Mouse (Mus musculus): ENCODE data around the gene Rasal2. TPM values are rescaled to one million over a fixed set of nuclear protein-coding genes. Genes with fewer than 3 reads are reported as not detected.
"Not testable (repeated sequence)": the region's sequence is repeated elsewhere in the genome, so short reads cannot be mapped to it uniquely, and the experiment has no call there.

Gene Rasal2
- polyA plus RNA-seq, 1 experiment from 2014 or later = 11.1 TPM

DNA sequence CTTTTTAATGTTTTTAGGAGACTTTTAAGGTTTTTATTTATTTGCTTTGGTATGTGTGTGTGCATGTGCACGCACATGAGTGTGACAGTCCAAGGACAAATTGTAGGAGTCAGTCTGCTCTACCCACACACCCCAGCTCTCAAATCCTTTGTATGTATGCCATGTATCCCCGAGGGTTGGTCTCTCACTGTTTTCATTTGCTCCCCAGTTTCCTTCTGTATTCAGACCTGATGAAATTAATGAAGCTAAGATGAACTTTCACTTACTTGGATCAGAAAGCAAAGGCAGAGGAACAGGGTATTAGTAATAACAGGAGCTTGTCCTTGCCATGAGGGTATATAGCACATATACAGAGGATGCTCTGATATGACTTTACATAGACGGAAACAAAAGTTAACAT is 165.1 kb downstream of the Rasal2 start:
- 81% methylated on average over 3 of the region's 3 CpGs for WGBS
- ATAC-seq (replicated peaks; ENCODE audit: insufficient number of reproducible peaks, low FRiP score, low TSS enrichment, low read depth) (no peak), DNase-seq (ENCODE audit: low spot score) (no peak)
- H3K27ac ChIP-seq (replicated peaks; ENCODE audit: low read depth, low read length) = no peak overlapping the region
- no peak overlapping the region for H3K9ac ChIP-seq (replicated peaks; ENCODE audit: low read length)
- H3K9me3 ChIP-seq (replicated peaks; ENCODE audit: control insufficient read depth, low read length) = no peaks in the 10 kb centered on the region
- no peak overlapping the region for H3K4me2 ChIP-seq (ENCODE audit: low read depth, low read length)
- H3K4me1 ChIP-seq (ENCODE audit: control insufficient read depth, insufficient read depth, low read length) = peaks cover 2% of the 10 kb centered on the region; the same call in 1 of the 2 replicates
- H3K36me3 ChIP-seq (replicated peaks; ENCODE audit: control insufficient read depth, insufficient read depth, low read depth, low read length) = no peaks in the 10 kb centered on the region
- no peaks in the 10 kb centered on the region for H3K27me3 ChIP-seq (ENCODE audit: control insufficient read depth, insufficient read depth, low read length)
- no peak overlapping the region for H3K4me3 ChIP-seq (ENCODE audit: low read depth, low read length)

DNA sequence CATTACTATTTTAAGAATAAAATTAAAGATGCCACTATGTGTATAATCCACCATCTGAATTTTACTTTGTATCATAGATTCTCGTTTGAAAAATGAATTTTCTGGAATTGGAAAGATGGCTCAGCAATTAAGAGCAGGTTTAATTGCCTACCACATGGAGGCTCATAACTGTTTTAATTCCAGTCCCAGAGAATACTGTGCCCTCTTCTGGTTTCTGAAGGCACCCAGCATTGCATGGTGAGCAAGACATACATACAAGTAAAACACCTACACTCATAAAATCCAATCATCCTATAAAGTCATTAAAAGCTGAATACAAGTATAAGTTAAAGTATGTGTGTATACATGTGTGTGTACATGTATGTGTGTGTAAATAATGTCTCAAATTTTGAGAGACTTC is 165.6 kb downstream of the Rasal2 start:
- Histone ChIP-seq H3K27me3 (ENCODE audit: control insufficient read depth, insufficient read depth, low read length) (no peaks in the 10 kb centered on the region), H3K27ac (replicated peaks; ENCODE audit: low read depth, low read length) (no peak overlapping the region), H3K4me2 (ENCODE audit: low read depth, low read length) (no peak overlapping the region), H3K4me1 (ENCODE audit: control insufficient read depth, insufficient read depth, low read length) (peaks cover 2% of the 10 kb centered on the region; the same call in 1 of the 2 replicates), H3K36me3 (replicated peaks; ENCODE audit: control insufficient read depth, insufficient read depth, low read depth, low read length) (no peaks in the 10 kb centered on the region), H3K9ac (replicated peaks; ENCODE audit: low read length) (no peak overlapping the region), H3K4me3 (ENCODE audit: low read depth, low read length) (no peak overlapping the region), H3K9me3 (replicated peaks; ENCODE audit: control insufficient read depth, low read length) (no peaks in the 10 kb centered on the region)
- WGBS = 73% methylated on average over 1 of the region's 1 CpGs
- DNase-seq (ENCODE audit: low spot score) (no peak), ATAC-seq (replicated peaks; ENCODE audit: insufficient number of reproducible peaks, low FRiP score, low TSS enrichment, low read depth) (no peak)

DNA sequence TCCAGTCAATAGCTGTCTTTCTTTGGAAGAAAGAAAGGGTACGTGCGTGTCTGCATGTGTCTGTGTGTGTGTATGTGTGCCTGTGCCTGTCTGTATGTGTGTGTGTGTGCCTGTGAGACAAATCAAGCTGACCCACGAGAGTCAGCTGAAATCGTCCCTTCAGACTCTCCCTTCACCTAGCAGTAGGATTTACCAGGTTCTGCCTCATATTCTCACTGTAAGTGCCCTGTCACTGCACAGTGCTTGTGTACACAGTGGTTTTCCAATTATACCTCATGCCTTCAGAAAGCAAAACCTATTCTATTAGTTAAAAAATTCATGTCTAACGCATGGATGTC is 168.0 kb downstream of the Rasal2 start:
- no peaks in the 10 kb centered on the region for H3K9me3 ChIP-seq (replicated peaks; ENCODE audit: control insufficient read depth, low read length)
- H3K27me3 ChIP-seq (ENCODE audit: control insufficient read depth, insufficient read depth, low read length) = no peaks in the 10 kb centered on the region
- no peak overlapping the region for H3K4me3 ChIP-seq (ENCODE audit: low read depth, low read length)
- H3K27ac ChIP-seq (replicated peaks; ENCODE audit: low read depth, low read length) = no peak overlapping the region; the same call in 1 of the 2 replicates
- 0 out of 2 replicates have a peak overlapping the region, but pooled peaks have one; percentile 1 for H3K9ac ChIP-seq (replicated peaks; ENCODE audit: low read length)
- 44% methylated on average over 5 of the region's 5 CpGs for WGBS
- no peak overlapping the region for H3K4me2 ChIP-seq (ENCODE audit: low read depth, low read length)
- DNase-seq (ENCODE audit: low spot score) (peak; percentile 17), ATAC-seq (replicated peaks; ENCODE audit: insufficient number of reproducible peaks, low FRiP score, low TSS enrichment, low read depth) (no peak; the same call in 1 of the 2 replicates)
- peaks cover 2% of the 10 kb centered on the region; the same call in 1 of the 2 replicates for H3K4me1 ChIP-seq (ENCODE audit: control insufficient read depth, insufficient read depth, low read length)
- no peaks in the 10 kb centered on the region for H3K36me3 ChIP-seq (replicated peaks; ENCODE audit: control insufficient read depth, insufficient read depth, low read depth, low read length)

DNA sequence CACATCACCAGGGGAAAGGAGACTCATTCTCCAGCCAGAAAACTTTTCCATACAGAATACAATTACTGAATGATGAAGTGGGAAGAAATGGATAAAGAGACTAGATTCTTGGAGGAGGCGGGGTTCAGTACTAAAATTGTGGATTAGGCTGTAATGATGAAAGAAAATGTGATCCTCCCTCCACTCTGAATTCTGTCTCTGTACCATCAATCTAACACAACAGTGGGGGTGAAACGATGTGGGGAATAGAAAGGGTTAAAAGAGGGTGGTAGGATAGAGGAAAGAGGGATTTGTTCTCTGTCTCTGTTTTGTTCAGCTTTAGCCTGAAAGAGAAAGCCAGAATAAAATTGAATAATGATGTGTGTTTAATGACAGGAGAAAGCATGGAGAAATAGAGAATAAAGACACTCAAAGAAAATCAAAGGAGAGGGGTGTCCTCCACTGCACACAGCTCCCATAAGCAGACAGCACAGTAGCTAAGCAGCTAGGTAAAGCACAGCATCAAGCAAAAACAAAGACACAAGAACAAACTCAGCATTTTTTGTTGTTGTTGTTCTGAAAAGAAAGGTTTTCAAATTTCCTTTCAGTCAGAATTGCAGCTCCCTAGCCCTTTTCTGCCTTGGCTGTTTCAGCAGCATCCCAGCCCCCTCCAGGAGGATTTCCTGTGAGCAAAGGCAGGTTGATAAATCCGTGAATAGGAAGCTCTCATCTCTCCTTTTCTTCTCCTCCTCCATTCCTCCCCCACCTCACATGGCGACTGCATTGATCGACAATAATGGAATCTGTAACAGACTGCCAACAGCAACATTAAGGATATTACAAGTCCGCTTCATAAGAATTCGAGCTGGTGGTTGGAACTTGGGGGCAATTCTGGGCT is 168.6 kb downstream of the Rasal2 start:
- ATAC-seq (replicated peaks; ENCODE audit: insufficient number of reproducible peaks, low FRiP score, low TSS enrichment, low read depth) = no peak
- 45% methylated on average over 7 of the region's 7 CpGs for WGBS
- no peaks in the 10 kb centered on the region for H3K9me3 ChIP-seq (replicated peaks; ENCODE audit: control insufficient read depth, low read length)
- H3K4me3 ChIP-seq (ENCODE audit: low read depth, low read length) = no peak overlapping the region
- peaks cover 2% of the 10 kb centered on the region; the same call in 1 of the 2 replicates for H3K4me1 ChIP-seq (ENCODE audit: control insufficient read depth, insufficient read depth, low read length)
- H3K27ac ChIP-seq (replicated peaks; ENCODE audit: low read depth, low read length) = no peak overlapping the region; the same call in 1 of the 2 replicates
- peak; percentile 4 for DNase-seq (ENCODE audit: low spot score)
- H3K36me3 ChIP-seq (replicated peaks; ENCODE audit: control insufficient read depth, insufficient read depth, low read depth, low read length) = no peaks in the 10 kb centered on the region
- H3K9ac ChIP-seq (replicated peaks; ENCODE audit: low read length) = 0 out of 2 replicates have a peak overlapping the region, but pooled peaks have one; percentile 22
- no peak overlapping the region for H3K4me2 ChIP-seq (ENCODE audit: low read depth, low read length)
- no peaks in the 10 kb centered on the region for H3K27me3 ChIP-seq (ENCODE audit: control insufficient read depth, insufficient read depth, low read length)

DNA sequence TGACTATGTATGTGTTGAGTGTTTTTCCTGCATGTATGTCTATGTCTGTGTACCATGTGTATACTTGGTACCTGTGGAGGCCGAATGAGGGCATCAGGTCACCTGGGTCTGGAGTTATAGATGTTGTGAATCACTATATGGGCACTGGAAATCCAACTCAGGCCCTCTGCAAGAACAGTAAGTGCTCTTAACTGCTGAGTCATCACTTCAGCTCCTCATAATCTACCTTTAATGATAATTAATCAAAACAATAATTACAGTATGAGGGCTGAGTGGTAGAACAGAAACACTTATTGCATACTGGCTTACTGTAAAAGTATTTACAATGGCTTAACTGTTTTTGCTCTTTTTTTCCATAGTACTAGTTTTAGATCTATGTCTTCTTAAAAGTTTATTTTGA is 172.7 kb downstream of the Rasal2 start:
- ATAC-seq (replicated peaks; ENCODE audit: insufficient number of reproducible peaks, low FRiP score, low TSS enrichment, low read depth) = no peak
- H3K9me3 ChIP-seq (replicated peaks; ENCODE audit: control insufficient read depth, low read length) = no peaks in the 10 kb centered on the region
- WGBS = 91% methylated on average over 1 of the region's 1 CpGs

DNA sequence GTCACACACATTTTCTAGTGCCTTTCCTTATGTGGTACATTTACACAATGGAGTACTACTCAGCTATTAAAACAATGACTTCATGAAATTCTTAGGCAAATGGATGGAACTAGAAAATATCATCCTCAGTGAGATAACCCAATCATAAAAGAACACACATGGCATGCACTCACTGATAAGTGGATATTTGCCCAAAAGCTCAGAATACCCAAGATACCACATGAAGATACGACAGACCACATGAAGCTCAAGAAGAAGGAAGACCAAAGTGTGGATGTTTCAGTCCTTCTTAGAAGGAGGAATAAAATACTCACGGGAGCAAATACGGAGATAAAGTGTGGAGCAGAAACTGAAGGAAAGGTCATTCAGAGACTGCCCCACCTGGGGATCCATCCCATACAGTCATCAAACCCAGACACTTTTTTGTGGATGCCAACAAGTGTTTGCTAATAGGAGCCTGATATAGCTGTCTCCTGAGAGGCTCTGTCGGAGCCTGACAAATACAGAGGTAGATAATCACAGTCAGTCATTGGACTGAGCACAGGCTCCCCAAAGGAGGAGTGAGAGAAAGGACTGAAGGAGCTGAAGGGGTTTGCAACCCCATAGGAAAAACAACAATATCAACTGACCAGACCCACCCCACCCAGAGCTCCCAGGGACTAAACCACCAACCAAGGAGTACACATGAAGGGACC is 175.6 kb downstream of the Rasal2 start:
- 96% methylated on average over 4 of the region's 4 CpGs for WGBS
- not testable (repeated sequence) for H3K36me3 ChIP-seq (replicated peaks; ENCODE audit: control insufficient read depth, insufficient read depth, low read depth, low read length); H3K4me2 ChIP-seq (ENCODE audit: low read depth, low read length); H3K27ac ChIP-seq (replicated peaks; ENCODE audit: low read depth, low read length); H3K4me1 ChIP-seq (ENCODE audit: control insufficient read depth, insufficient read depth, low read length); DNase-seq (ENCODE audit: low spot score); ATAC-seq (replicated peaks; ENCODE audit: insufficient number of reproducible peaks, low FRiP score, low TSS enrichment, low read depth); H3K9ac ChIP-seq (replicated peaks; ENCODE audit: low read length); H3K9me3 ChIP-seq (replicated peaks; ENCODE audit: control insufficient read depth, low read length); H3K27me3 ChIP-seq (ENCODE audit: control insufficient read depth, insufficient read depth, low read length); H3K4me3 ChIP-seq (ENCODE audit: low read depth, low read length)

More for the DNA sequence above, 172.7 kb downstream of the Rasal2 start:
- Histone ChIP-seq H3K9ac (replicated peaks; ENCODE audit: low read length) (no peak overlapping the region), H3K4me3 (ENCODE audit: low read depth, low read length) (no peak overlapping the region), H3K27ac (replicated peaks; ENCODE audit: low read depth, low read length) (no peak overlapping the region), H3K4me2 (ENCODE audit: low read depth, low read length) (no peak overlapping the region), H3K27me3 (ENCODE audit: control insufficient read depth, insufficient read depth, low read length) (no peaks in the 10 kb centered on the region), H3K4me1 (ENCODE audit: control insufficient read depth, insufficient read depth, low read length) (peaks cover 2% of the 10 kb centered on the region; the same call in 1 of the 2 replicates), H3K36me3 (replicated peaks; ENCODE audit: control insufficient read depth, insufficient read depth, low read depth, low read length) (no peaks in the 10 kb centered on the region)
- DNase-seq (ENCODE audit: low spot score) = no peak

DNA sequence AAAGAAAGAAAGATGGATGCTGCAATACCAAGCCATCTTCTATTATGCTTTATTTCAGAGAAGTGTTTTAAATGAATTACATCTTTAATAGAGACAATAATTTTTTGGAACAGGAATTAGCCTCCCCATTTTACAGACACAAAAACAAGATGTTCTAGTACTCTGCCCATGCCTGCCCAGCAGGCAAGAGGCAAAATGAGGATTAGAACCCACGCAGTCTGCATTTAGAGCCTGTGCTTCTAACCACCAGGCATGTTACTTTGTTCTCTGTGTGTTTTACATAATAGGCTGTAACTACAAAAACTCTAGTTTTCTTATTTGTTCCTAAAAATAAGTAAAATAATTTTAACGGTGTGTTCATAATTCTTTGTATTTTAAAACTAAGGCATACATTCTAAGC is 178.9 kb downstream of the Rasal2 start:
- no peak overlapping the region for H3K9ac ChIP-seq (replicated peaks; ENCODE audit: low read length)
- 87% methylated on average over 2 of the region's 2 CpGs for WGBS
- no peak for DNase-seq (ENCODE audit: low spot score)
- no peaks in the 10 kb centered on the region for H3K36me3 ChIP-seq (replicated peaks; ENCODE audit: control insufficient read depth, insufficient read depth, low read depth, low read length)
- no peak overlapping the region for H3K4me2 ChIP-seq (ENCODE audit: low read depth, low read length)
- no peak overlapping the region for H3K4me3 ChIP-seq (ENCODE audit: low read depth, low read length)
- H3K27me3 ChIP-seq (ENCODE audit: control insufficient read depth, insufficient read depth, low read length) = no peaks in the 10 kb centered on the region
- ATAC-seq (replicated peaks; ENCODE audit: insufficient number of reproducible peaks, low FRiP score, low TSS enrichment, low read depth) = no peak
- no peak overlapping the region for H3K27ac ChIP-seq (replicated peaks; ENCODE audit: low read depth, low read length)
- H3K4me1 ChIP-seq (ENCODE audit: control insufficient read depth, insufficient read depth, low read length) = no peaks in the 10 kb centered on the region
- no peaks in the 10 kb centered on the region for H3K9me3 ChIP-seq (replicated peaks; ENCODE audit: control insufficient read depth, low read length)

DNA sequence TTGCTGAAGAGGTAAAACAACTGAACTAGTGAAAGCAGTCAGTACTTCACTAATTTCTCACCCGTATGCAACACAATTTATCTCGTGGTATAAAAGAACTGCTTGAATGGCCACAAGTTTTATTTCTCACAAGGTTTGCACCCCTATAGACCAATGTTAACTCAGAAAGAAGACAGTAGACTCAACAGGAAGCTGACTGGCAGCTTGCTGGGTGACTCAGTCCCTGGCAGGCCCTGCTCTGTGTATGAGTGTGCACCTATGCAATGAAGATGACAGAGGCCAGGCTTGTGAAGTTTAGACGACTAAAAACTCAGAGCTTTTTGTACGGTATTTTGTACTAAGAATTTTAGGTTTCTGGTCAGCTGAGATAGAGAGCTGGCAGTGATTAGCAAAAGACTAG is 180.0 kb downstream of the Rasal2 start:
- no peaks in the 10 kb centered on the region for H3K27me3 ChIP-seq (ENCODE audit: control insufficient read depth, insufficient read depth, low read length)
- ATAC-seq (replicated peaks; ENCODE audit: insufficient number of reproducible peaks, low FRiP score, low TSS enrichment, low read depth) = no peak
- no peak overlapping the region for H3K9ac ChIP-seq (replicated peaks; ENCODE audit: low read length)
- no peak for DNase-seq (ENCODE audit: low spot score)
- H3K4me1 ChIP-seq (ENCODE audit: control insufficient read depth, insufficient read depth, low read length) = no peaks in the 10 kb centered on the region
- H3K4me3 ChIP-seq (ENCODE audit: low read depth, low read length) = no peak overlapping the region
- no peak overlapping the region for H3K4me2 ChIP-seq (ENCODE audit: low read depth, low read length)
- 87% methylated on average over 4 of the region's 4 CpGs for WGBS
- H3K9me3 ChIP-seq (replicated peaks; ENCODE audit: control insufficient read depth, low read length) = no peaks in the 10 kb centered on the region
- no peak overlapping the region for H3K27ac ChIP-seq (replicated peaks; ENCODE audit: low read depth, low read length)
- no peaks in the 10 kb centered on the region for H3K36me3 ChIP-seq (replicated peaks; ENCODE audit: control insufficient read depth, insufficient read depth, low read depth, low read length)
